Mouse (Mus musculus) stomach, postnatal 0 days (tissue): ENCODE data around the gene H2-M5. TPM values are rescaled to one million over a fixed set of nuclear protein-coding genes. Genes with fewer than 3 reads are reported as not detected.
A peak's percentile ranks its signal among the peaks of the same experiment; 100 is the strongest.

ENCODE experiments used
- ATAC-seq: fragments of 200-750 bp; cut with Nextera tagmentation; 2 replicates; pipeline ENCODE4 v1.8.0; 2017; ENCODE audit not compliant: low FRiP score, low TSS enrichment
- DNase-seq: peaks from one replicate; pipeline ENCODE4 v3.0.0-alpha.2; 2016; ENCODE audit warnings: low spot score
- H3K27ac ChIP-seq: fragments of 300-500 bp; sonication (generic); replicated peaks from 2 replicates; pipeline ENCODE4 v1.5.1; 2014; ENCODE audit warnings: mild to moderate bottlenecking, control low read depth
- H3K27me3 ChIP-seq: fragments of 300-500 bp; sonication (generic); 2 replicates; pipeline ENCODE4 v1.6.1; 2014; ENCODE audit warnings: low read length; ENCODE audit not compliant: control insufficient read depth, insufficient read depth
- H3K36me3 ChIP-seq: fragments of 300-500 bp; sonication (generic); 2 replicates; pipeline ENCODE4 v1.6.1; 2014; ENCODE audit warnings: low read length, mixed read lengths; ENCODE audit not compliant: control insufficient read depth, insufficient read depth
- H3K4me1 ChIP-seq: fragments of 300-500 bp; sonication (generic); replicated peaks from 2 replicates; pipeline ENCODE4 v1.6.1; 2014; ENCODE audit warnings: antibody characterized with exemption; ENCODE audit not compliant: control insufficient read depth, insufficient read depth
- H3K4me2 ChIP-seq: fragments of 300-500 bp; sonication (generic); replicated peaks from 2 replicates; pipeline ENCODE4 v1.6.1; 2014; ENCODE audit warnings: low read depth, mild to moderate bottlenecking, control low read depth, moderate library complexity
- H3K4me3 ChIP-seq: fragments of 300-500 bp; sonication (generic); 2 replicates; pipeline ENCODE4 v1.5.1; 2014; ENCODE audit warnings: low read depth, low read length, control low read depth
- H3K9ac ChIP-seq: fragments of 300-500 bp; sonication (generic); 2 replicates; pipeline ENCODE4 v1.6.1; 2014; ENCODE audit warnings: mild to moderate bottlenecking, low read length, control low read depth, mixed read lengths
- H3K9me3 ChIP-seq: fragments of 300-500 bp; sonication (generic); 2 replicates; pipeline ENCODE4 v1.6.1; 2016; ENCODE audit warnings: low read length; ENCODE audit not compliant: control insufficient read depth
- CTCF ChIP-seq: IDR thresholded peaks from 2 replicates; pipeline ENCODE4 v1.5.1; 2016; ENCODE audit warnings: antibody characterized with exemption, low read depth, mild to moderate bottlenecking, moderate library complexity
- EP300 ChIP-seq: optimal IDR thresholded peaks from 2 replicates; pipeline ENCODE3; 2016; ENCODE audit warnings: antibody characterized with exemption
- WGBS: fragments of 180-500 bp; shearing (Covaris S2); extraction: QIAGEN DNeasy Blood & Tissue Kit; methylation state at CpG from one replicate; pipeline ENCODE4 v1.1.7; 2014; 5-methylcytosine and 5-hydroxymethylcytosine counted together
- polyA plus RNA-seq: library from polyadenylated mRNA; unstranded; fragments of >200 nt; fragmentation: Nextera tagmentation; extraction: Ambion mirVana; gene quantifications from 2 replicates; pipeline ENCODE4 v1.2.1, GENCODE M21; 2015

The H2-M5 gene
- polyA plus RNA-seq, 1 experiment from 2014 or later: 0.05 TPM

DNA sequence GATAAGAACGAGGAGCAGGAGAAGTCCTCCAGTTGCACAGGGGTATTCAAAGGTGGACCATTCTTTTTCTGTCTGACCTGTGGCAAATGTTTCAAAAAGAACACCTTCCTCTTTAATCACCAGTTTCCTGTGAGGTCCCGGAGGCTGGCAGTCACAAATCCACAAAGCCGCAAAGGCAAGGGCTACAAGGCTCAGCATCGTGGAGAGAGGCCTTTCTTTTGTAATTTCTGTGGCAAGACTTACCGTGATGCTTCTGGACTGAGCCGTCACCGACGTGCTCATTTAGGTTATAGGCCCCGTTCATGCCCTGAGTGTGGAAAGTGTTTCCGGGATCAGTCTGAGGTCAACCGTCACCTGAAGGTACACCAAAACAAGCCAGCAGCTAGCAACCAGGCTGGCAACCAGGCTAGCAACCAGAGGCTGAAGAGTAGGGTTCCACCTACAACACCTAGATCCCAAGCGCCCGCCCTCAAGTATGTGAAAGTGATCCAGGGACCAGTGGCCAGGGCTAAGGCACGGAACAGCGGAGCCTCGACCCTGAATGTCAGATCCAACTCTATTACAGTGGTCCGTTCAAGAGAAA, 20.2 kb upstream of the H2-M5 start:
- H3K4me3 ChIP-seq: no peak overlapping the region
- H3K4me1 ChIP-seq: no peaks in the 10 kb centered on the region
- TF ChIP-seq CTCF: no peak
- TF ChIP-seq EP300: no peak
- H3K27ac ChIP-seq: no peak overlapping the region
- no peaks in the 10 kb centered on the region for H3K27me3 ChIP-seq
- WGBS: 91% methylated on average over 17 of the region's 17 CpGs
- H3K9me3 ChIP-seq: no peaks in the 10 kb centered on the region
- DNase-seq (no peak), ATAC-seq (no peak)
- H3K4me2 ChIP-seq: no peak overlapping the region
- H3K36me3 ChIP-seq: peaks cover 6% of the 10 kb centered on the region
- no peak overlapping the region for H3K9ac ChIP-seq

GRCm38 (mm10) chr17:37008161-37008560, 18.8 kb upstream of the H2-M5 start:
- Histone ChIP-seq H3K36me3 (peaks cover 6% of the 10 kb centered on the region), H3K9me3 (no peaks in the 10 kb centered on the region), H3K27me3 (no peaks in the 10 kb centered on the region), H3K4me1 (no peaks in the 10 kb centered on the region), H3K9ac (no peak overlapping the region), H3K27ac (no peak overlapping the region), H3K4me3 (no peak overlapping the region), H3K4me2 (no peak overlapping the region)
- ATAC-seq (no peak), DNase-seq (no peak)
- 83% methylated on average over 6 of the region's 6 CpGs for WGBS
- TF ChIP-seq EP300 (no peak), CTCF (no peak)

DNA sequence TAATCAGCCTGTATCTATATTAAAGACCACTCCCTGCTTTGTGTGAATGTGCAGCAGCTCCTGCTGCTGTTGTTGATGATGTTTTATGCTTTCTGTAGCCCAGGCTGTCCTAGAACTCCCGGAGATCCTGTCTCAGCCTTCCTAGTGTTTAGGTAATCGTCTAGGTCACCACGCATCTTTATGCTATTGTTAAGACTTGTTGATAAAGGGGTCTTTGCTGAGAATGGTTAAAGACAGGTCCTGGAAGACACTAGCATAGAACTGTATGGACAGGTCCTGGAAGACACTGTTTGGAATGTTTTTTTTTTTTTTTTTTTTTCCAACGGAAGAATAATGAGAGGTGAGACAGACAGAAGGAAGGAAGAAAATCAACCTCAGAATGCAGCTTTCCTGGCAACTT, 14.0 kb upstream of the H2-M5 start:
- Histone ChIP-seq H3K4me1 (no peaks in the 10 kb centered on the region), H3K36me3 (0 out of 2 replicates have a peak, but pooled peaks cover 3% of the 10 kb centered on the region), H3K4me3 (peak overlapping the region; percentile 59), H3K4me2 (peak overlapping the region; percentile 90), H3K27me3 (no peaks in the 10 kb centered on the region), H3K9me3 (no peaks in the 10 kb centered on the region), H3K27ac (no peak overlapping the region), H3K9ac (no peak overlapping the region)
- no peak for DNase-seq
- WGBS: 30% methylated on average over 4 of the region's 4 CpGs
- no peak for TF ChIP-seq CTCF
- no peak for TF ChIP-seq EP300
- ATAC-seq: no peak

- no peaks in the 10 kb centered on the region for H3K9me3 ChIP-seq
- WGBS: under 1% methylated on average over 49 of the region's 49 CpGs
- peak overlapping the region; percentile 79 for H3K27ac ChIP-seq
- peak overlapping the region; percentile 90 for H3K4me2 ChIP-seq
- ATAC-seq: peak; percentile 83
- H3K4me1 ChIP-seq: no peaks in the 10 kb centered on the region
- TF ChIP-seq CTCF (no peak), EP300 (no peak)
- peak overlapping the region; percentile 59 for H3K4me3 ChIP-seq
- H3K27me3 ChIP-seq: no peaks in the 10 kb centered on the region
- 0 out of 2 replicates have a peak, but pooled peaks cover 3% of the 10 kb centered on the region for H3K36me3 ChIP-seq
- DNase-seq: peak; percentile 54
- peak overlapping the region; percentile 82 for H3K9ac ChIP-seq
Measured at GRCm38 (mm10) chr17:37002364-37003330, 13.3 kb upstream of the H2-M5 start.

DNA sequence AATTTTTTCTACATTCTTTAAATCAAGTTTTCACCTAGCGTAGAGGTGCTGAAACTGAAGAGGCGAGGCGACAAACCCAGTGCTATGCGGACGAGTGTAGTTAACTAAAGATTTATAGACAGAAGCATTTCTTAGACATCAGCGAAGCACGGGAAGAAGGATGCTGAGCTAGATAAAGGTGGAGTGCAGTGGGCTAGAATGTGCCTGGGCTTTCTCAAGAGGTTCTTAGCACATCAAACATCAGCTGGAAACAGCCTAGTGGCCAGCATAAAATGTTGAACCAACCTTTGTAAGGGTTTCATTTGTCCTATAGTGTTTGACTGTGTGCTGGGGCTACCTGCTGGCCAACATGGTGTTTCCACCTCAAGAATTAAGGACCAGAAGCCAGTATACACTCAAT, 11.5 kb upstream of the H2-M5 start, which contains the start of gene Zfp57:
Gene Zfp57, plus strand, starts transcription at position 301 of the 400 bp plus-strand sequence.
- no peak within 1 kb of the TSS for H3K4me2 ChIP-seq
- no peaks in the 10 kb centered on the region for H3K9me3 ChIP-seq
- no peak within 1 kb of the TSS for H3K9ac ChIP-seq
- H3K4me3 ChIP-seq: peak within 1 kb of the TSS; percentile 59; the same call in 1 of the 2 replicates
- H3K27ac ChIP-seq: no peak within 1 kb of the TSS
- TF ChIP-seq EP300: no peak
- no peak for TF ChIP-seq CTCF
- 94% methylated on average over 7 of the region's 7 CpGs for whole genome bisulfite sequencing
- H3K27me3 ChIP-seq: no peaks in the 10 kb centered on the region
- no peaks in the 10 kb centered on the region for H3K36me3 ChIP-seq
- H3K4me1 ChIP-seq: no peaks in the 10 kb centered on the region
- DNase-seq: no peak
- no peak for ATAC-seq

DNA sequence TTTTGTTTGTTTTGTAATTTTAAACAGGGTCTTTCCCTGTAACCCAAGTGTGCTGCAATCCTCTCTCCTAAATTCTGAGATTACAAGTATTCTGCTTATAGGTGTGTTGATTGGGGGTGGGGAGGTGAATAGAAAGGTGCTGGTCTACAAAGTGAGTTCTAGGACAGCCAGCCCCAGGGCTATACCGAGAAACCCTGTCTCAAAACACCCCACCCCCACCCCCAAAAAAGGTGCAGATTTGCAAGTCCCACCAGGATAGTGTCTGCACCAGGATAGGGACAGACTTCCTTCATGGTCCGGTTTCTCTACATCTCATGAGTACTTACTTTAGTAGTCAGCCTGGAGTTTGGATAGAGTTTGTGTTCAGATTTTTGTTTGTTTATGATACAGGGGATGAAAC, 9.1 kb upstream of the H2-M5 start:
- TF ChIP-seq EP300 (no peak), CTCF (no peak)
- Histone ChIP-seq H3K36me3 (no peaks in the 10 kb centered on the region), H3K27me3 (no peaks in the 10 kb centered on the region), H3K4me1 (no peaks in the 10 kb centered on the region), H3K4me3 (no peak overlapping the region), H3K27ac (no peak overlapping the region), H3K4me2 (no peak overlapping the region), H3K9me3 (no peaks in the 10 kb centered on the region), H3K9ac (no peak overlapping the region)
- no peak for ATAC-seq
- DNase-seq: no peak
- WGBS: 58% methylated on average over 2 of the region's 2 CpGs
